Mouse (Mus musculus): Measurements from ENCODE around the gene Zfp978.
"Not testable (repeated sequence)": the region's sequence is repeated elsewhere in the genome, so short reads cannot be mapped to it uniquely, and the experiment has no call there.

Gene Zfp978

GRCm38 (mm10) chr4:147350541-147350940, 10.6 kb upstream of the Zfp978 start:
- not testable (repeated sequence) for DNase-seq (ENCODE audit: low spot score in 2 of 2)

GRCm38 (mm10) chr4:147351376-147351980, 9.6 kb upstream of the Zfp978 start:
- not testable (repeated sequence) for DNase-seq (ENCODE audit: low spot score in 2 of 2)

DNA sequence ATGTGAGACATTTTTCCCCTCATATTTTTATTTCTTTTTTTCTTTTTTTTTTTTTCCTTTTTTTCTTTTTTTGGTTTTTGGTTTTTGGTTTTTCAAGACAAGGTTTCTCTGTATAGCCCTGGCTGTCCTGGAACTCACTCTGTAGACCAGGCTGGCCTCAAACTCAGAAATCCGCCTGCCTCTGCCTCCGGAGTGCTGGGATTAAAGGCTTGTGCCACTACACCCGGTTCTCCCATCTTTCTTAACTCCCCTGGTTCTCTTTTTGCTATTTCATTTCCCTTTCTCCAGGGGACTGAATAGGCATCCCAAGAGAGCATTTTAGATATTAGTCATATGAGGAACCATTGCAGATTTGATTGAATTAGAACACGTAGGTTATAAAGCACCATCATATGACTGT, 7.5 kb upstream of the Zfp978 start:
- not testable (repeated sequence) for DNase-seq (ENCODE audit: low spot score in 2 of 2)

DNA sequence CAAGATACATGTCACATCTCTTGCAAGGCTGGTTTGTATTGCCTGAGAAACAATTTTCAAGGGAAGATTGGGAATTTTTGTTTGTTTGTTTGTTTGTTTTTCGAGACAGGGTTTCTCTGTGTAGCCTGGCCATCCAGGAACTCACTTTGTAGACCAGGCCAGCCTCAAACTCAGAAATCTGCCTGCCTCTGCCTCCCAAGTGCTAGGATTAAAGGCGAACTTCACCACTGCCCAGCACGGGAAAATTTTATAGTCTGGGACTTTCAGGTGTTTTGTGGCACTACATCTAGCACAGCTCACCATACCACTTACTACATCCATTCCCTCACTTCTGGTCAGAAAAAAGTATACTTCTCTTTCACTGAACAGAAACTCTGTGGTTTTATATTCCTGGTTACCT, 5.1 kb upstream of the Zfp978 start:
- not testable (repeated sequence) for DNase-seq (ENCODE audit: low spot score in 2 of 2)

GRCm38 (mm10) chr4:147357195-147357594, 3.9 kb upstream of the Zfp978 start:
- DNase-seq (ENCODE audit: low spot score in 2 of 2) = not testable (repeated sequence)

DNA sequence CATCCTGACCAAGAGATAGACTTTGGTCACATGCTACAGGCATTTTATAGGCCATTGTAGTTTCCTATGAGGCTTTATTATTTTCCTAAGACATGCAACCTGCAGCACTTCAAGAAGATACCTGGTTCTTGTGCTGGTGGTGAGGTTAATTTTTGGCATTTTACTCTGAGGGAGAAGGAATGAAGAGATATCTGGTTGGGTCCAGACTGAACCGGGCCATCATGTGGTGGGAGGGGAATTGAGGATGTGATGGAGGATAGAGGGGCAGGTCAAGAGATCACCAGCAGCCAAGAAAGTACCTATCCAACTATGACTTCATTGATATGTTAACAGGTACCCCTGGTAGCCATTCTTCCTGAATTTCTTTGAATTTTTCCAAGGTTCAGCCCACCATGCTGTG, 769 bp downstream of the Zfp978 start:
- DNase-seq (ENCODE audit: low spot score in 2 of 2) = not testable (repeated sequence)

DNA sequence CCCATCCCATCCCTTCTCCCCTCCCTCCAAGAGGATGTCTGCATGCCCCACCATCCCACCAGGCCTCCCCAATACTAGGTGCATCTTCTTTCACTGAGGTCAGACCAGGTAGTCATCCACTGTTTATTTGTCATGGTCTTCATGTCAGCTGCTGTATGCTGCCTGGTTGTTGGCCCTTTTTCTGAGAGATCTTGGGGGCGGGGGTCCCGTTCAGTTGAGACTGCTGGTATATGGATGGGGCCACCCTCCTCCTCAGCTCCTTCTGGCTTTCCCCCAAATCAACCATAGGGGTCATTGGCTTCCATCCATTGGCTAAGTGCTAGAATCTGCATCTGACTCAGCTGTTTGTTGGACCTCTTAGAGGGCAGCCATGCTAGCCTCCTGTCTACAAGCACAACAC, 8.5 kb downstream of the Zfp978 start:
- DNase-seq (ENCODE audit: low spot score in 2 of 2) = not testable (repeated sequence)

GRCm38 (mm10) chr4:147383199-147383598, 22.1 kb downstream of the Zfp978 start:
- not testable (repeated sequence) for DNase-seq (ENCODE audit: low spot score in 2 of 2)

GRCm38 (mm10) chr4:147397201-147397600, 36.1 kb downstream of the Zfp978 start:
- DNase-seq (ENCODE audit: low spot score in 2 of 2) = not testable (repeated sequence)

GRCm38 (mm10) chr4:147397934-147398682, 37.0 kb downstream of the Zfp978 start:
- not testable (repeated sequence) for DNase-seq (ENCODE audit: low spot score in 2 of 2)

- DNase-seq (ENCODE audit: low spot score in 2 of 2) = not testable (repeated sequence)
Measured at GRCm38 (mm10) chr4:147398741-147399140, 37.6 kb downstream of the Zfp978 start.

- DNase-seq (ENCODE audit: low spot score in 2 of 2) = not testable (repeated sequence)
Measured at GRCm38 (mm10) chr4:147399505-147399904, 38.4 kb downstream of the Zfp978 start.

DNA sequence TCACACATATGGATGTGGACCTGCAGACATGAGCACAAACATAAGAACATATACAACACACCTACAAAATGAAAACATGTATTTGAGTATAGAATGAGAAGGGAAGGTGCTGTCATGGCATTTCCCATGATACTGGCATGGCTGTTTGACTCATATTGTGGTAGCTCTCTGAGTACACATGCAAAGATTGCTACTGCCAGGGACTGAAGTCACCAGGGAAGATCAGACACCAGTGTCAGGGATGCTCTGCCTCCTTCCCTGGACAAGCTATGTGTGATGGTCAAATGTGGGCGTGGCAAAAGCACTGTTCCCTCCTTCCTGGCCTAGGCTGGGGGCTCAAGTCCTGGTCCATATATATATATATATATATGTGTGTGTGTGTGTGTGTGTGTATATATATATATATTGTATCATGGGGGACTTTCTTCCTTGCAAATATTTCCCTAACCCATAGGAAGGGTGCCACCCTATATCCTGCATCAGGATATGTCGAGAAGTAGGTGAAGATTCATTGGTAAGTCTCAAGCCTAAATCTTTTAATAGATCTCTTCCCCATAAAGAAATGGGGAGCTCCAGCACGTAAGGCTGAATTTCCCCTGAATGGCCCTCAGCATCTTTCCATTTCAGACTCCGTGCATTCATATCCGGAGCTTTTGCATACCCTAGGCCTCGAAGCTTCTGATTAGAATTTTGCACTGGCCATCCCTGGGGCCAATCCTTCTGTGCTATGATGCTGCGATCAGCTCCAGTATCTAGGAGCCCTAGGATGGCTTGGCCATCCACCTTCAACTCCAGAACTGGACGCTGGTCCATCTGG, 39.1 kb downstream of the Zfp978 start:
- not testable (repeated sequence) for DNase-seq (ENCODE audit: low spot score in 2 of 2)

DNA sequence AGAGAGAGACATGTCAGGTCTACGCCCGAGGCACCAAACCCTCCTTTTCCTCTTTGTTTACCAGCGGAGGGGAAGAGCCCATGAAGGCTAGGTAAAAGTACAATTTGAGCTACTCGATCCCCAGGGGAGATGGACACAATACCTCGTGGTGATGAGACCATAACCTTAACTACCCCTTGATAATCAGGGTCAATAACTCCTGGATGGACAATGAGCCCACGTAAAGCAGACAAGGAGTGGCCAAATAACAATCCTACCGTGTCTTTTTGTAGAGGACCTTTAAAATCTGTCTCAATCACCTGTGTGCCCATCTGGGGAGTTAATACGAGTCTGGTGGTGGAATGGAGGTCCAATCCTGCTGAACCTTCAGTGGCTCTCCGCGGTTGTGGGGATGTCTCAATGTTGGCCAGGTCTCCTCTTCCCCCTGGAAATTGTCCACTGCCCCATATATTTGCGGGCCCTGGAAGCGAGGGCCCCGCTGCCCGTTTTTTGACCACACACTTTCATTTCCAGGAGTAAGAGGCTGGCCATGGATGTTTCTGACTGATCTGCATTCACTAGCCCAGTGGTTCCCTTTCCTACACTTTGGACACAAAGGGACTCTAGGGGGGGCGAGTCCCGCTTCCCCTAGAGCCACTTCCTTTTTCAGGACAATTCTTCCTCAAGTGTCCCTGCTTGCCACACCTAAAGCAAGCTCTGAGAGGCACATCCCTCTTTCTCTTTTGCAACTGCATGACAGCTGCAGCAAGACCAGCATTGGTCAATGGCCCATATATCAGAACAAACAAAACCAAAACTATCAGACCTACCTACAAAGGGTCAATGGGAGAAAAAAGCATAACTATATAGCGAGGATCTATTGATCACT, 40.0 kb downstream of the Zfp978 start:
- not testable (repeated sequence) for DNase-seq (ENCODE audit: low spot score in 2 of 2)

GRCm38 (mm10) chr4:147401736-147402506, 40.8 kb downstream of the Zfp978 start:
- not testable (repeated sequence) for DNase-seq (ENCODE audit: low spot score in 2 of 2)

GRCm38 (mm10) chr4:147402507-147402890, 41.4 kb downstream of the Zfp978 start:
- DNase-seq (ENCODE audit: low spot score in 2 of 2) = not testable (repeated sequence)

DNA sequence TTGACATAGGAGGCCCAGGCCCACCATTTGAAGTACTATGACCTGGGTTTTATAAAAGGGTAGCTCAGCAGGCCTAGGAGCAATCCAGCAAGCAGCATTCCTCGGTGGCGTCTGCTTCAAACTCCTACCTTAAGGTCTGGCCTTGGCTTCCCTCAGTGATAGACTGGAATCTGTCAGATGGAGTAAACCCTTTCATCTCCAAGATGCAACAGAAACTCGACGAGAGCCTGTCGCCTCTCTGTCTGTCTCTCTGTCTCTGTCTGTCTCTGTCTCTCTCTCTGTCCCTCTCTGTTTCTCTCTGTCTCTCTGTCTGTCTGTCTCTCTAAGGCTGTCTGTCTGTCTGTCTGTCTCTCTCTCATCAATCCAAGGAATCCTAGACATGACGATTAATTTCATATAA, 42.4 kb downstream of the Zfp978 start:
- DNase-seq (ENCODE audit: low spot score in 2 of 2) = not testable (repeated sequence)

DNA sequence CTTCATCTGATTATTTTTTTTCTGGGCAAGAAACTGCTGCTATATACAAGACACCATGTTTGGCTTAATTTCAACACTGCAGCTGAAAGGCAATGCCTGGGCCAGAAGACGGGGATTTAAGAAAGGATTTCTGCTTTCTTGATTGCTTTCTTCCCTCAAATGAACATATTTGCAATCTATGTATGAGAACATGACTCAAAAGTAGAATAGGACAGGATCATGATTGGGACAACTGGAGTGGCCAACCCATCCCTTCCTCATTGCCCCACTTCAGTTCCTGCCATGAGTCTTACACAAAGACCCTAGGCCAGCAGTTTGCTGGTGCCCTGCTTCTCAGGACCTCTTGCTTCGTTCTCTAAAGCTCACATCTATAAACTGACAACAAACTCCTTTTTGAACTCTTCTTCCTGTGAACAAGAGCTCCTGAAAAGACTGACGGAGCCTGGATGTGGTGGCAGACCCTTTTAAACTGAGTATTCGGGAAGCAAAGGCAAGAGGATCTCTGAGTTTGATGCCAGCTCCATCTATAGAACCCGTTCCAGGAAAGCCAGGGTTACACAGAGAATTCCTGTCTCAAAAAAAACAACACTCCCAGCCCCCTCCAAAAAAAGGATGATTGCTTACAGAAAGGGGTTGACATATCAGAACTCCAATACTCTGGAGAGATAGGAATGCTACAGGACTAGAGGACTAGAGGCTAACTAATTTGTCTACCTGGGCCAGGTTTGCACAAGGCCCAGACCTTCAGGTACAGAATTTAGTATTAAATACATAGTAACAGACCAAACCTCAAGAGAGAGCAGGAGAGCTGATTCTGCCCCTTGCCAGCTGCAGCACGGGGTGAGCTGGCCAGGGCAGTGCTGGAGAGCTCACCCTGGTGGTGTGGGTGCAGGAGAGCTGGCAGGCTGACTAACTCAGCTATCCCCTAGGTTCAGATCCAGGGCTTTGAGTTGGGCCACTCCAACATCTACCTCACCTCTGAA, 43.1 kb downstream of the Zfp978 start:
- DNase-seq (ENCODE audit: low spot score in 2 of 2) = not testable (repeated sequence)

GRCm38 (mm10) chr4:147406735-147407462, 45.8 kb downstream of the Zfp978 start:
- DNase-seq (ENCODE audit: low spot score in 2 of 2) = no peak

All from frontal cortex, postnatal 14 days (tissue).